Mouse (Mus musculus): ENCODE measurements around the gene Rnf166.

Gene Rnf166

DNA sequence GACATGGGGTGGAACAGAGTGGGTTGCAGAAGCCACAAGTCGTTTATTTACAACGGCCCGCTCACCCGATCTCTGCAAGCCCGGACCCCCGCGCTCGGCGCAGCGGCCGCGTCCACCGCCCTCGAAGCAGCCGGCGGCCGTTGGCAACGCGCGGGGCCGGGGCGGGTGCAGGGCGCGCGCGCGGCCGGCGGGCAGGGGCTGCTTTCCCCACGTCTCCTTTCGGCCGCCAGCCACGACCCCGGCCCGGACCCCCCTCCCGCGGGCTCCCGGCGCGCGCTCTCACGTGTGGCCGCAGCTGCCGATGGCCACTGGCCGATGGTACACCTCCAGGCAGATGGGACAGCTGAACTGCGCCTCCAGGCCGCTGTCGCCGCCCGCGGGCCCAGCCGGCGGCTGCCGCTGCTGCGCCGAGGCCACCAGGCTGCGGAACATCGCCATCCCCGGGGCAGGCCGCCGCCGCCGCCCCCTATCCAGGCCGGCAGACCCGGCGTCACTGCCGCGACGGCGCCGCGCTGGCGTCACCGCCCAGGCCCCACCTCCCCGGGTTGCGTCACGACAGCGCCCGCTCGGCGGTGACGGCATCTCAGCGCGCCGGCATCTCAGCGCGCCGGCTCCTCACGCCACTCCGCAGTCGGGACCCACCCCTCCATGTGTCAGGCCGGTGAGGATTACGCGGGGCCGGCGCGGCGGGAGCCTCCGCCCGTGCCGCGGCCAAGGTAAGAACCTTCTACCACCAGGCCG lies at the start of gene Rnf166, which contains the start of gene Ctu2:
TSS of gene Rnf166 (minus strand) at position 485 of the 741 bp plus-strand sequence.
TSS of gene Ctu2 (plus strand) at position 564 of the 741 bp plus-strand sequence.
- peak; percentile 89 to 95 for DNase-seq

DNA sequence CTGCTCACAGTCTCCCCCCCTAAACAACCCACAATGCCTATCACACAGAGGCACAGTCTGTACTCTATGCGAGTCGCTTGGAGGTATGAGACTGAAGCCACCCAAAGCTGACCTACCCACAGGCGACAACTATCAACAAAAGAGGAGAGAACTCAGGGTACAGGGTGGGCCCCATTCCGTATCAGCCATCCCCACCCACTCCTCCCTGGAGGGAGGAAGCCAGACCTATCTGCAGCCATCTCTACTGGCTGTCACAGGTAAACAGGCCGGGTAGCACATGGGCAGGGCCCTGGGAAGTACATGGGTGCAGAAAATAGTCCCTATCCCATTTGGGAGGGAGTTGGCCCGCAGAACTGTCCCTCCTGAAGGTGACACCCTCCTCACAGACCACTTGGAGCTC lies 49.1 kb upstream of the Rnf166 start:
- no peak for DNase-seq

DNA sequence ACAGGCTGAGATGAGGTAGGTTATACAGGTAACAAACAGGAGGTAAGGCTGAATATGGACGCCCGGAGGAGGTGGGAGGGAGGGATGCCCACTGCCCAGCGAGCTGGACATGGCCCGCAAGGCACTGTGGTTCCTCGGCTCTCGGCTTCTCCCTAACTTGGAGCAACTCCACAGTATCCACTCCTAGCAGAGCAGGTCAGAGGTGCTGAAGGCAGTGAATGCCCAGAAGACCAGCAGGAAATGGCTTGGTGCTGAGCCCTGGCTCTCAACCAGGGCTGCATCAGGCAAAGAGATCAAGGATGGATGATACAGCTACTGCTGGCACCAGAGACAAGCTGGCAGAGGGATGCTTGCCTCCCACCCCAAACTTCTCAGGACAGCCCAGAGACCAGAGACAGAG lies 48.6 kb upstream of the Rnf166 start:
- no peak for DNase-seq

DNA sequence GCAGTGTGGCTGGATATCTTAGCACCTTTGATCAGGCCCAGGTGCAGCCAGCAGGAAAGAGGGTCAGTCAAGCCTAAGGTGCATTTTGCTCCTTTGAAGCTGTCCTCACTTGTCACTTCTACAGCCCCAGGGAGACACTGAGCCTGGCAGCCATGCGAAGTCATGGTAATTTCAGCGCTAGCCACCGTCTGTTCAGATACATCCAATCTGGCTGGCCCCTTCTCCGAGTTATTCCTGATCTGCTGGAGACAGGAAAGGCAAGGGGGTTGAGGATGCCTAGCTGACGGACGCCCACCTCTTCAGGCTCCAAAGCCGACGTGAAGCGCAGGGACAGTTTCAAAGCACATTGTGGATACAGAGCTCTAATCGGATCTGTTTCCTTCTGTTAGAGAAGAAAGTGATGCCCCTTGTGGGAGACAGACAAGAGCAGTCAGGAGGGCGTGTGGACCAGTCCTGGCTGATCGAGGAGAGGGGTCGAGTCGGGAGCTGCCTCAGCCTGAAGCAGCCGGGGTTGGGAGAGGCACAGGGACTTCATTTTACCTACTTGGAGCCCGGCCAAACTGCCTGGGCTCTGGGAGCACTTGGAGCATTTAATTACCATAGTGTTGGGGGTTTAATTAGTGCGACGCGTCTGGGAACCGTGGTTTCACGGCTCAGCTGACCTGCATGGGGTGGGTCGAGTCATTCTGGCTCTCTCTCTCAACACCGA lies 47.9 kb upstream of the Rnf166 start:
- DNase-seq, result peak; percentile 76 to 87

DNA sequence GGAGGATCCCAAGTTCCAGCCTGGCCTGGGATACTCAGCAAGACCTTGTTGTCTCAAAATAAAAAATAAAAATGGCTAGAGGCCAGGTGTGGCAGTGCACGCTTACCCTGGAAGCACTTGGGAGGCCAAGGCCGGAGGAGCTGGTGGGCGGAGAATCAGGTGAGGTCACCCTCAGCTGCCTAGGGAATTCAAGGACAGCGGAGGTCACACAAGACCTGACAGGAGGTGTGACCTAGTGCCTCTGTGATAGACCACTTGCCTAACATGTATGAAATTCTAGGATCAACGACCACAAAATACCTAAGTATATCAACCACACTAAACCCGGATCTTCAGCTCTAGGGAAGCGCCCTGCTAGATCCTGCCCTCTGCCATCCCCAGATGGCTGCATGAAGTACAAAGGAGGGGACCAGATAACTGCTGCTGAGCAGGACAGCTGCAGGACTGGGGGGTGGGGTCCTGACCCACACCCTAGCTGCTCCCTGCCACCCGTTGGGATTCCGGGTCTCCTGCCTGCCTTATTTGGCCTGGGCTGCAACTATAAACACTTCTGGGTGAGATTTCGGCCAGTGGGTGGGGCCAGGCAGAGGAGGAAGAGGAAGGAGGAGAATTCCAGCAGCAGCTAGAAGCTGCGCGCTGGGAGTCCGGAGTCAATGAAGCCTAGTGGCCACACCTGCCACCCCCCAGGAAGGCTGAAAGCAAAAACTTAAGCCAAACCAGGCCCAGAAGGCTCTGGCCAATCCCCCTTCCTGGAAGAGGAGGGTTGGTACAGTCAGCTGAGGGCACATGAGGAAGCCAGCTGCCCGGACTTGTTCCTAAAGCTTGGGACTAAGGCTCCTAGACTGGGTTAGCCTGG lies 47.2 kb upstream of the Rnf166 start:
- DNase-seq, result peak; percentile 87 to 95

DNA sequence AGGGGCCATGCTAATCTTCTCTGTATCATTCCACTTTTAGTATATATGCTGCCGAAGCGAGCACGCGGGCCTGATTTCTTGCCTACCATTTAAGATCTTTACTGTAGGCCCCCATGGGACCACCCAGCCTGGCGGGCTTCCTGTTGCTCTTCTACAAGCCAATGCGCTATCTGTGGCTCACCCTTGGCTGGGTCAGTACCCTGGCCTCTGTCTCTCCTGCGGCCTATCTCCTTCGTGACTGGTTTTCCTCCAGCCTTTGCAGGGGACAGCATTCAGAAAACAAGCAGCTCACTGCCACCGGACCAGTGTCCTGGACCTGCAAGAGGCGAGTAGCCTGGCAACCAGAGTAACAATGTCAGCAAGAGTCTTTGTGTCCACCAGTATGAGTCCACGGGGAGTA lies 44.7 kb upstream of the Rnf166 start:
- DNase-seq, result peak; percentile 27 to 46

DNA sequence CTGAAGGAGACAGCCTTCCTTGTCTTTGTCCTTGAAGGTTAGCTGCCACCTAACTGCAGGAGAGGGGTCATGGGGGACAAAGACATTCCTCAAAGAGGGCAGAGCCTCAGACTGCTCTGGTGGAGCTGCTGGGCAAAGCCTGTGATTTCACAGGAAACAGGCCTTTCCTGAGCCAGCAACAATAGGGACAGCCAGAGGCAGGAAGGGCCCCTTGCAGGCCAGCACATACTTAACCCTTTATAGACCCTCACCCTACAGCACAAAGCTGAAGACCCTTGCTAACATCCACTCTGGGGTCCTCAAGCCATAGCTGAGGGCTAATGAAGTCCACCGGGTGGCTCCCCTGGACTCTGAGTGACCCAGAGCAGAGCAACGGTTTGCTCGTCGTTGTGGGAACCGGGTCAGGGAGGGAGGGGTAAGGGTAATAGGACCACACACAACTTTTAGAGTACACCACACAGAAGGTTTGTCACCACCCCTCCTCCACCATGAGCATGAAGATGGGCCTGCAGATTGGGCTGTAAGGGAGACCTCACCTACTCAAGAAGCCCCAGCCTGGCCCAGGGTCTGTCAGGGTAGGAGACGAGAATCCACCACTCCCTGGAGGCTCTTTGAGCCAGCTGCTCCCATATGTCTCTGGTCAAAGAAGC lies 41.8 kb upstream of the Rnf166 start:
- peak; percentile 57 to 85 for DNase-seq

DNA sequence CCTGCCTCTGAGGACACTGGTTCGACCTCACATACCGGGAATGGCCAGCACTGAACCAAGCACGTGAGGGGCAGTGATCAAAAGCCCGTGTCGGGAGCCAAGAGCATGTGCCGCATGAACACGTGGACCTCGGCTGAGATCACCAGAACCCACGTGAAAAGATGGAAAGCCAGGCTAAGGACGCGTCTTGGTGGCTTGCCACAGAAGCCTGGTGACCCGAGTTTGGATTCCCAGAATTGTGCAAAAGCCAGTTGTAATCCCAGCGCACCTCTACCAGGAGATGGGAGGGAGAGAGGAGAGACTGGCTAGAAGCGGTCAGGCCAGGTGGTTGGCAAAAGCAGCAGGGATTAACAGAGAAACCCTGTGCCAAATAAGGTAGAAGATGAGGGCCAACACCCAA lies 39.8 kb upstream of the Rnf166 start:
- DNase-seq, result peak in 1 of 2 experiments; percentile 68

DNA sequence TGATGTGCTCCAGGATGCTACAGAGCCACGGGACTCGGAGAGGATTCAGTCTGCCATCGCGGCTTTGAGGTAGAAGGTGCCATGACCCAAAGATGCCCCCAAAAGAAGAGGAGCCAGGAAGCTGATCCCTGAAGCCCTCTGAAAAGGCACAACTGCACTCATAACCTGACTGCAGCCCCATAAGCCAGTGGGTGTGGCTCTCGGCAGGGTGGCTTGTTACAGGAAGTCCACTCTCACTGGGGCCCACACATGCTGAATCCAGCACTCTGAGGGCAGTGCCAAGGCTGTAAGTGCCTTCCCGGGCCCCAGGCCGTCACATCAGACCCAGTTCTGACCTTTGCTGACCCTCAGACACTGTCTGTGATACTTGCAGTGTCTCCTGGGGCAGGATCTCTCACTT lies 36.5 kb upstream of the Rnf166 start:
- DNase-seq, result no peak

DNA sequence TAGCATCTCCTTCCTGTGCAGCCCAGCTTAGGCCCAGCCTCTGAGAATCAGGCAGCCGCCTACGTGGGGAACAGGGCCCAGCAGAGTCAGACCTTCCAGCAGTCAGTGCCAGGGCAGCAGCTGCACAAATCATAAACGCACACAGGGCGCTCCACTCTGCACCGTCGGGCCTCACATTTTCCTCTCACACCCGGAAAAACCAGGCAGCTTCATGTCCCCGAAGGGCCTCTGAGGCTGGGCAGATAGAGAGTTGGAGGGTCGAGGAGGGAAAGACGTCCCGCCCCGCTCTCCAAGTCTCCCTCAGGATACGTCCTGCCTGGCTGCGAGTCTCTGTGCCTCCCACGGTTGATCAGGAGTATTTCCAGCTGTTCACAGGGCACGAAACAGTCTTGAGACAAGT lies 35.7 kb upstream of the Rnf166 start:
- DNase-seq, result no peak

DNA sequence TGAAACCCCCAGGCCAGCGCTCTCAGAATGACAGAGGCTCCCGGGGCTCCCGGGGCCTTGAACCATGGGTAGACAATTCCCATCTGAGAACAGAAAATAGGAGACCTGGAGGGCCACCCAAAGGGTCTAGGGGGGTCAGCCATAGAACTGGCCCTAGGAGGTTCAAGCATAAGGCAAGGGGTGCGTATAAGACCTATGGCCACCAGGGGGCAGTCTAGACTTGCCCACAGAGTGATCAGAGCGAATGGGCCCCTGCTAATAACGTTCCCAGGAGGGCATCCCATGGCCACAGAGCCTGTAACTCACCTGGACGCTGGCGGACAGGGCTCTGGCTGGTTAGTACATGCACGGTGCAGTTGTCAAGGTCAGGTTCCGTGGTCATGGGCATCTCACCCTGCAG lies 25.0 kb upstream of the Rnf166 start:
- DNase-seq, result peak; percentile 85 to 88

DNA sequence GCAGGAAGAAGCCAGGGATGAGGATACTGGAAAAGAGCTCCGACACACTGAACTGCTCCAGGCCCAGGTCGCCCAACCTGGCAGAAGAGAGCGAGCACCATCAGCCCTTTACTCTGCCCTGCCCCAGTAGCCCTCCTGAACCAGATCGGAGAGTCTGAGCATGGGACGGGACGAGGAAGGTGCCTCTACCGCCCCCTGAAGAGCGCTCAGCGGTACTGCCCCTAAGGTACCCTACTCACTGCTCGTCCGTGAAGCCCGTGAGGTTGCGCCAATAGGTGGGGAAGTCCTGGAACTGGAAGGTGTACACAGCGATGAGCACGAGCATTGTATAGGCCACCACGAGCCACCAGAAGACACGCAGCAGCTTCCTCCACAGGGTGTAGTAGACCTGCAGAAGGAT lies 22.0 kb upstream of the Rnf166 start:
- DNase-seq, result no peak

DNA sequence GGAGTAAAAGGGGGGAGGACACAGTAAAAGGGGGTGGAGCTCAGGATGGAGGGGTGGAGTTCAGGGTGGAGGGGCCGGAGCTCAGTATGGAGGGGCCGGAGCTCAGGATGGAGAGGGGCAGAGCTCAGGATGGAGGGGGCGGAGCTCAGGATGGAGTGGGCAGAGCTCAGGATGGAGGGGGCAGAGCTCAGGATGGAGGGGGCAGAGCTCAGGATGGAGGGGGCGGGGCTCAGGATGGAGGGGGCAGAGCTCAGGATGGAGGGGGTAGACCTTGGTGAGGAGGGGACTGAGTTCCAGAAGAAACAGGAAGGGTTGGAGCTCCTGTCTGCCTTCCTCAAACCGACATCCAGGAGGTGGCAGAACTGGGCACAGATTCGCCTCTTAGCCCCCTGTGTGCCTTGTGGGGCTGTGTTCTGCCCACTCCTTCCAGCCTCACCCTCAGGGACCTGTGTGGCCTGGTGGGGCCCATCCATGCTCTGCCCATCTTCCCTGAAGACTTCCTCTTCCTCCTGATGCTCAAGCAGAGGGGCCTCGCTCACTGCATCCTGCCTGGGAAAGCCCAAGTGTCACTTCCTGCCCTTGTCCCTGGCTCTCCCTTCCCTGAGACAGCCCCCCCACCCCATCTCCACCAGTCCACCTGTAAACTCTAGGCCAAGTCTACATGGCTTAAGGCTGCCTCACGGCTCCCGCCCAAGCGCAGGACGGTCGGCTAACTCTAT lies 21.3 kb upstream of the Rnf166 start:
- DNase-seq, result peak; percentile 54 to 68

DNA sequence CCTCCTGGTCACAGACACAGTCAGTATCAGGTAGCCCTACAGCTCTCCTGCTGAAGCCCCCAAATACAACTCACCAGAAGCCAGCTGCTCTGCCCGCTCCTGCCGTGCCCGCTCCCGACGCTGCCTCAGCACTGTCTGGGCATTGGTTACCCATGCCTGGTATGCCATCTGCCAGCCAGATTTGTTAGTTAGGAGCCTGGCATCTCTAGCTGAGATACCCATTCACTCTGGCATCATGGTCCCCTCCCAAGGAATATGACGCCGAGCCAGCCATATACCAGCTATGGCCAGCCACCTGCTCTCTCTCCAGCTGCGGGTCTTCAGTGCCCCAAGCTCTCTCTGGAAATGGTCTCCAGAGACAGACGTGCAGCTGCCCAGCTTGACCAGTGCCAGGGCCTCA lies 12.5 kb upstream of the Rnf166 start:
- no peak for DNase-seq

DNA sequence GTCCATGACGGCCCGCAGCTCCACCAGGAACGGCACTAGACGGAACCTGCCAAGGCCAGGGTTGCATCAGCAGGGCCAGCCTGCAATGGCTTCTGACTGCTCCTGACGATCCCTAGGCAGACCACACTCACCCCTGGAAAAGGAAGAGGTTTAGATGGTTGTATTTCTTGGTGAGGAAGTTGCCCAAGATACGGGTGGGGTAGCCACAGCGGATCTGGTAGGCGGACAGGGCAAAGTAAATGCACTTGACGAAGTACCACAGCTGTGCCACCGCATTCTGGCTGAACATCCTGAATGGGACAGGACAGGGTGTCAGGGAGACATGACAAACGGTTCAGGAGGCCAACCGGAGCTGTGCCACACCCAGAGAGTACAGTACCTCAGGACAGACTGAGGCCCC lies 9.0 kb upstream of the Rnf166 start:
- DNase-seq, result no peak

DNA sequence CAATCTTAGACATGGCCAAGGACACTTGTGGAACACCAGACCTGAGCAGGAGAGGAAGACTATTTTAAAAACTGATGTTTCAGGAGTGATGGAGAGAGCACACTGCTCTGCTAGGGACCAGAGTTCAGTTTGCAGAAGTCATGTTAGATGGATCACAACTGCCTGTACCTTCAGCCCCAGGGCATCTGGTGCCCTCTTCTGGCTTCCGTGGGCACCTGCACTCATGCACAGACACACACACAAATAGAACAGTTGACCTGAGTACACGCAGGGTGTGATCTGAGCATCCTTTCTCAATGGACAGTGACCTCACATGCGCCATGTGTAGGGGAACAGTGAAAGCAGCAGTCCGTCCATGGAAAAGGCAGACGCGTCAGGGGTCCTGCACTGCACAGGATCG lies 8.0 kb upstream of the Rnf166 start:
- DNase-seq, result no peak

DNA sequence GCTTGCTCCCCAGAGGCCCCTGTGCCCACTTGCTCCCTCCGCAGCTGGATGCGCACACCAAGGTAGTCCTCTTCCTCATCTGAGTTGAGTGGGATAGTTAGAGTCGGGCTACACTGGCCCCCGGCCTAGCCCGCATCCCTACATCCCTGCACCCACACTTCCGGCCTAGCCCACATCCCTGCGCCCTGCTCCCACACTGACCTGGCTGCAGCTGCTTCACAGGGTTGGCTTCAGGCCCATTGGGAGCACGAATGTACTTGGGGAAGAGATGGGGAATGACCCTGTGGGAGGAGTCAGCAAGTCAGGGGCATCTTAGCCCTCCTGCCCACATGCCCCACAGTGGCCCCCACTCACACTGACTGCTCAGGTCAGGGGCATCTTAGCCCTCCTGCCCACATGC lies 6.6 kb upstream of the Rnf166 start:
- DNase-seq, result no peak

DNA sequence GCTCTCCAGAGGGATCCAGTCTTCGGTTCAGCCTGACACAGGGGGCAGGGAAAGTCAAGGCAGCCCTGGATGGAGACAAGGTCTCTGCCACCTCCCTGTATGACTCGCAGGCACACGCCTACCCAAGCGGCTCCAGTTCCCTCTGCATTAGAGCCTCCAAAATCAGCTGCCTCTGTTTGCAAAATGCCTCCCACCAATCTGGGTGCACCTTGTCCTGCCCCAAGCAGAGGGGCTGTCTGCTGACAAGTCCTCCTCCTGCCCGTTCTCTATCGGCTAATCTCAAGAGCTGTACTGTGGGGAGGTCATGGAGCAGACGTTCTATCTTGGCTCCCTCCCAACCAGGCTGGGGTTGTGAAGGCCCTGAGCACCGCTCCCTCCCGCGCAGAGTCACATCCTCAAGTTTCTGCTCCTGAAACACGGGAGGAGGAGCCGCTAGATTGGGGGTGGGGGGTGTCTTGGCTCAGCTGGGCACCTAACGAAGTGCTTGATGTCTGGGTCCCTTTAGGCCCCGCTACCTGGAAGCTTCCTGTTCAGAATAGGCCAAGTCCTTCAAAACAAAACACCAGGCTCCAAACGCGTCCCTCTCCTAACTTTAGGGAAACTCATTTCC lies 808 bp downstream of the Rnf166 start:
- peak; percentile 62 to 74 for DNase-seq

DNA sequence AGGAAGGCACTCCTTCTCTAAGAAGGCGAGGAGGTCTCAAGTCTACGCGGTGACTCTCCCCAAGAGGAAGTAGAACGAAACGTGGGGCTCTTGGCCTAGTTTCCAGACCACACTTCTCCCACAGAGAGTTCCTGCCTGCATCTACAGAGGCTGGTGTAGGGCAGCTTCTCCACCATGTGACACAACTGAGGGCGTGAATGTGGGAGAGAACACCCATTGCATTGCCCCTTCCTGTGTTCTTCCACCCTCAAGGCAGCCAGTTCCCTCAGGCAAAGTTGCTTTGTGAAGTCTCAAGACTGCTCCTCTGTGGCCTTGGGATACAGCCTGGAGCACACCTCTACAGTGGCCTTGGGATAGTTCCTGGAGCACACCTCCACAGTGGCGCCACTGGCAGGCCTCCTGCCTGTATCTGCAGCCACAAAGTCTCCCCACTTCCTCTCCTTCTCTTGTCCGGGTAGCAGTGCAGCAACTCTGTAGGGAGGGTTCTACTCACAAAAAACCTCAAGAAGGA lies 1.9 kb downstream of the Rnf166 start:
- no peak for DNase-seq

DNA sequence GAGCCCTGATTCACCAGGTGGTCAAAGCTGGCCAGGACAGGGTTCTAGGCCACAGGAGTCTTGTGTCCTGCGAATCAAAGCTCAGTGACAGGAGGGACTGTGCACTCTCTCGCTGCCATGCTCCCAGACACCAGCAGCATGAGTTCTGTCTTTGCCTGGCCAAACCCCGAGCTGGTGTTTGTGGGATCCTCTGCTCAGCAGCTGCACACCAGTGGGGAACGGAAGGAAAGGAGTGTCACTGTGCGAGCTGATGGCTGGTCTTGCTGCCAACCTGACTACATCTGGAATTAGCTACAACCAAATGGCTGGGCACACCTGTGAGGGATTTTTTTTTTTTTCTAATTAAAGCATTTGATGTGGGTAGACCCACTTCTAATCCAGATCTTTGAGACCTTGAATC lies 5.2 kb downstream of the Rnf166 start:
- DNase-seq, result no peak

DNA sequence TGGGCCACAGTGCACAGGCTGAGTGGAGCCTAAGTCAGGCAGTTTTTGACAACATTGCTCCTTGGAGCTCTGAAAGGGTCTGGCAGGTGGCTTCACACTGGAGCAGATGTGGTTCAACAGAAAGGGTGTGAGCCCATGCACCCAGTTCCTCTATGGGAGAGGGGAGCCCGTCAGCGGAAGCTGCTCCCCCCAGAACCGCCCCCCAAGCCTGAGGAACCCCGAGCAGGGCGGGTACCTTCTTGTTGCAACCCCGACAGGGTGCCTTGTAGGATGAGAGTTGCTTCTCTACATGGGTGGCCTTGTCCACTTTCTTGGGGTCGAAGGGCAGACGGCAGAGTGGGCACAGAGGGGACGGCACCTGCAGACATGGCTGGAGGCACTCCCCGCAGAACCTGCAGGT lies 5.9 kb downstream of the Rnf166 start:
- DNase-seq, result no peak

DNA sequence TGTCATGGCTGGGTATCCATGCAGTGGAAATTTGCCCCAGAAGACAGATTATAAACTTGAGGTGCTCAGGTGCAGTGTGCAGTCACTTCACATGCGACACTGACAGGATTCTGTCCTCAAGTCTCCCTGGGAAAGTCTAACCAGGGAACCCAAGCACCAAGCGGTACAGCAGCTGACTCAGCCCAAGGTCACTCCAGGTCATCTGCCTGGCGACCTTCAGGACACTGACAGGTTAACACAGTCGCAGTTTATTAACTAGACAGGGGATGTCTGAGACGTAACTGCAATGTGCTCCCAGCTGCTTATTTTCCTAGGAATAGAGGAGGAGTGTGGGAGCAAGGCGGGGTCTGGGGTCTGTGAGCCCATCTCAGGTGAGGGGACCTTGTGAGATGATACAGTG lies 6.5 kb downstream of the Rnf166 start:
- no peak for DNase-seq

All from kidney, postnatal 25 days (tissue).